Mouse (Mus musculus) cerebellum, adult 11 months (tissue): Measurements from ENCODE around the gene Il2ra.
A peak's percentile ranks its signal among the peaks of the same experiment; 100 is the strongest.
"Not testable (repeated sequence)": the region's sequence is repeated elsewhere in the genome, so short reads cannot be mapped to it uniquely, and the experiment has no call there.

Source experiments
- DNase-seq: peaks from one replicate; pipeline ENCODE4 v3.0.0; 2022

Gene Il2ra

GRCm38 (mm10) chr2:11642451-11642941 is at the start of gene Il2ra:
Gene Il2ra, plus strand, starts transcription at chr2:11642807.
- DNase-seq: no peak

GRCm38 (mm10) chr2:11596690-11597089 is 45.9 kb upstream of the Il2ra start:
- no peak for DNase-seq

GRCm38 (mm10) chr2:11597906-11598305 is 44.7 kb upstream of the Il2ra start:
- DNase-seq: no peak

GRCm38 (mm10) chr2:11601795-11602194 is 40.8 kb upstream of the Il2ra start:
- DNase-seq: no peak

- peak; percentile 94 for DNase-seq
Observed at GRCm38 (mm10) chr2:11602506-11603489, 39.8 kb upstream of the Il2ra start.

GRCm38 (mm10) chr2:11604053-11604452 is 38.6 kb upstream of the Il2ra start, which contains the start of gene Rbm17:
Gene Rbm17, minus strand, starts transcription at chr2:11604153.
- no peak for DNase-seq

GRCm38 (mm10) chr2:11604911-11605310 is 37.7 kb upstream of the Il2ra start:
- DNase-seq: no peak

- DNase-seq: not testable (repeated sequence)
Observed at GRCm38 (mm10) chr2:11606718-11607117, 35.9 kb upstream of the Il2ra start.

- not testable (repeated sequence) for DNase-seq
Observed at GRCm38 (mm10) chr2:11612939-11613338, 29.7 kb upstream of the Il2ra start.

- no peak for DNase-seq
Observed at GRCm38 (mm10) chr2:11616846-11617245, 25.8 kb upstream of the Il2ra start.

GRCm38 (mm10) chr2:11619598-11619997 is 23.0 kb upstream of the Il2ra start:
- DNase-seq: no peak

- DNase-seq: no peak
Observed at GRCm38 (mm10) chr2:11623173-11623572, 19.4 kb upstream of the Il2ra start.

GRCm38 (mm10) chr2:11623726-11624125 is 18.9 kb upstream of the Il2ra start:
- DNase-seq: no peak

GRCm38 (mm10) chr2:11625890-11626289 is 16.7 kb upstream of the Il2ra start, which contains the start of gene Gm17490:
Gene Gm17490, minus strand, starts transcription at chr2:11626264.
- no peak for DNase-seq

- no peak for DNase-seq
Observed at GRCm38 (mm10) chr2:11635035-11635434, 7.6 kb upstream of the Il2ra start.

GRCm38 (mm10) chr2:11635471-11636137 is 7.0 kb upstream of the Il2ra start:
- no peak for DNase-seq

- DNase-seq: no peak
Observed at GRCm38 (mm10) chr2:11636138-11636480, 6.5 kb upstream of the Il2ra start.

- no peak for DNase-seq
Observed at GRCm38 (mm10) chr2:11637115-11637514, 5.5 kb upstream of the Il2ra start.

- DNase-seq: no peak
Observed at GRCm38 (mm10) chr2:11644057-11644456, 1.4 kb downstream of the Il2ra start.

GRCm38 (mm10) chr2:11645297-11645696 is 2.7 kb downstream of the Il2ra start:
- DNase-seq: no peak

GRCm38 (mm10) chr2:11651476-11651875 is 8.9 kb downstream of the Il2ra start:
- DNase-seq: no peak

GRCm38 (mm10) chr2:11652196-11652595 is 9.6 kb downstream of the Il2ra start:
- no peak for DNase-seq

GRCm38 (mm10) chr2:11652780-11653179 is 10.2 kb downstream of the Il2ra start:
- no peak for DNase-seq

- no peak for DNase-seq
Observed at GRCm38 (mm10) chr2:11653330-11653729, 10.7 kb downstream of the Il2ra start.
